Mouse (Mus musculus) heart, embryonic 14.5 days (tissue): ENCODE data around the gene Acot7. TPM values are rescaled to one million over a fixed set of nuclear protein-coding genes. Genes with fewer than 3 reads are reported as not detected.
A peak's percentile ranks its signal among the peaks of the same experiment; 100 is the strongest.

Experiments used
- ATAC-seq: fragments of 200-750 bp; cut with Nextera tagmentation; 2 replicates; pipeline ENCODE4 v1.8.0; 2017; ENCODE audit warnings: low read depth, moderate TSS enrichment; ENCODE audit not compliant: insufficient number of reproducible peaks, insufficient read depth, low FRiP score
- H3K27ac ChIP-seq, 2 experiments: fragments of 200-500 bp in 1 of 2; fragments of 300-500 bp in 1 of 2; sonication (generic) in 1 of 2; replicated peaks in 1 of 2; 2 replicates each; pipeline ENCODE4 v1.5.1; 2012 to 2014; ENCODE audit warnings: low read depth in 2 of 2, low read length in 2 of 2, control low read depth in 1 of 2, mild to moderate bottlenecking in 1 of 2, mixed read lengths in 1 of 2; ENCODE audit not compliant: control insufficient read depth in 1 of 2, insufficient read depth in 1 of 2
- H3K27me3 ChIP-seq: fragments of 300-500 bp; sonication (generic); 2 replicates; pipeline ENCODE4 v1.6.1; 2014; ENCODE audit warnings: mild to moderate bottlenecking, low read length, control low read depth; ENCODE audit not compliant: control insufficient read depth, insufficient read depth
- H3K36me3 ChIP-seq: fragments of 300-500 bp; sonication (generic); 2 replicates; pipeline ENCODE4 v1.6.1; 2014; ENCODE audit warnings: mild to moderate bottlenecking, control low read depth, low read length, mixed read lengths; ENCODE audit not compliant: control insufficient read depth, insufficient read depth
- H3K4me1 ChIP-seq, 2 experiments: fragments of 200-500 bp in 1 of 2; fragments of 300-500 bp in 1 of 2; sonication (generic) in 1 of 2; 2 replicates each; pipeline ENCODE4 v1.6.1; 2012 to 2014; ENCODE audit warnings: low read length in 2 of 2, control low read depth in 1 of 2, mixed read lengths in 1 of 2; ENCODE audit not compliant: control insufficient read depth in 2 of 2, insufficient read depth in 2 of 2
- H3K4me2 ChIP-seq: fragments of 300-500 bp; sonication (generic); 2 replicates; pipeline ENCODE4 v1.6.1; 2014; ENCODE audit warnings: mild to moderate bottlenecking, low read length
- H3K4me3 ChIP-seq, 2 experiments: fragments of 200-500 bp in 1 of 2; fragments of 300-500 bp in 1 of 2; sonication (generic) in 1 of 2; 2 replicates each; pipeline ENCODE4 v1.5.1; 2012 to 2014; ENCODE audit warnings: low read length in 2 of 2, mild to moderate bottlenecking in 2 of 2, control low read depth in 1 of 2, low read depth in 1 of 2, moderate library complexity in 1 of 2; ENCODE audit not compliant: control insufficient read depth in 1 of 2, insufficient read depth in 1 of 2
- H3K9ac ChIP-seq: fragments of 300-500 bp; sonication (generic); 2 replicates; pipeline ENCODE4 v1.6.1; 2014; ENCODE audit warnings: mild to moderate bottlenecking, low read length
- H3K9me3 ChIP-seq: fragments of 300-500 bp; sonication (generic); 2 replicates; pipeline ENCODE4 v1.6.1; 2016; ENCODE audit warnings: low read length, control low read depth; ENCODE audit not compliant: control insufficient read depth
- WGBS: fragments of 180-500 bp; shearing (Covaris S2); extraction: QIAGEN DNeasy Blood & Tissue Kit; methylation state at CpG from one replicate; pipeline ENCODE4 v1.1.7; 2014; 5-methylcytosine and 5-hydroxymethylcytosine counted together
- polyA plus RNA-seq: library from polyadenylated mRNA; unstranded; fragments of >200 nt; fragmentation: Nextera tagmentation; extraction: Ambion mirVana; gene quantifications from 2 replicates; pipeline ENCODE4 v1.2.1, GENCODE M21; 2014

The Acot7 gene
- polyA plus RNA-seq, 1 experiment from 2014 or later: 72.9 TPM

DNA sequence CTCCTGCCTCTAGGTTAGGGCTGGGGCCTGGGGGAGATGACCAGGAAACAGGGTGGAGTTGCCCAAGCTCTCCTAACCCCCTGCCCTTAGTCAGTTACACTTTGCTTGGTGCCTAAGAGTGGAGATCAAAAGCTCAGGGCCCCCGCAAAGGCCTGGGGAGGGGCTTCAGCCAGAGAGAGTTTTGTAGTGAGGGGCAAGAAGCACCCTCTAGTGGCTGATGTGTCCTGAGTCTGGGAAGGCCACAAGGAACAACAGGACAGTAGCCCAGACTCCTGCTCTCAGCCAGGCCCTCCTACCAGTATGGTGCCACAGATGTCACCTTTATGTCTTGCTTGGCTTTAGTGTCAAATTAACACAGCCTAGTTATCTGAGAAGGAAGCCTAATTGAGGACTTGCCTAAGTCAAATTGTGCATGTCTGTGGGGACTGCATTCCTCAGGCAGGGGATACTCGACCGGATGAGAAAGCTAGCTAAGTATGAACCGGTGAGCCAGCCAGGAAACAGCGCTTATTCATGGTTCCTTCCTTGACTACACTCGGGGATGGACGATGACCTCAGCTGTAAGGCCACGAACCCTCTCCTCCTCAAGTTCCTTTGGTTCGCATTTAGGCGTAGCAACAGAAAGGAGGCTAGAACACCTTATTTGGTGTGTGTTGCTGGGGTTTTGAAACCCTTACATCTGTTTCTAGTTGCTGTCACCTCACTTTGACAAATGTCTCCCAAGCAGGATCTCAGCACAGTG is 116.4 kb downstream of the Acot7 start:
- Histone ChIP-seq H3K27ac (peak overlapping the region in 1 of 2 experiments; percentile 56; a peak in 2 of 4 replicates), H3K9ac (no peak overlapping the region), H3K27me3 (peaks cover 43% of the 10 kb centered on the region), H3K36me3 (peaks cover under 1% of the 10 kb centered on the region; the same call in 1 of the 2 replicates), H3K4me3 (no peak overlapping the region), H3K9me3 (no peaks in the 10 kb centered on the region), H3K4me2 (no peak overlapping the region), H3K4me1 (peaks cover 13 to 17% of the 10 kb centered on the region in 2 experiments)
- WGBS: 49% methylated on average over 10 of the region's 10 CpGs
- no peak for ATAC-seq

DNA sequence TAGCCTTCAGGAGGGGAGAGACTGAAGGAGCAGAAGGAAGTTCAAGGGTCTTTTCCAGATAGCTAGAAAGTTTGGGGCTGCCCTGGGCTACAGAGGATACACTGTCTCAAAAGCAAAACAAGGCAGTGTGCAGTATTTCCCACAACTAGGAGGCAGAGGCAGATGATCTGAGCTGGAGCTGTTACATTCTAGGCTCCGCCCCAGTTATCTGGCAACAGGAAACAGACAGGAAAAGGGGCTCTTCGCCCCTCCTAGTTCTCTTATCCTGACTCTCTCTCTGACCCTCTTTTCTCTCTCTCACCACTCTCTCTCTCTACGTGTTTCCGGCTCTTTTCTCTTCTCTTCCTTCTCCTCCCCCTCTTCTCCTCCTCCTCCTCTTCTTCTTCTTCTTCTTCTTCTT is 118.0 kb downstream of the Acot7 start:
- ATAC-seq: no peak
- WGBS: 31% methylated on average over 4 of the region's 4 CpGs
- H3K4me3 ChIP-seq: no peak overlapping the region
- no peaks in the 10 kb centered on the region for H3K9me3 ChIP-seq
- peak overlapping the region; percentile 36 for H3K4me2 ChIP-seq
- peaks cover 13% of the 10 kb centered on the region in 2 experiments for H3K4me1 ChIP-seq
- no peak overlapping the region for H3K9ac ChIP-seq
- peaks cover 16% of the 10 kb centered on the region for H3K36me3 ChIP-seq
- peaks cover 29% of the 10 kb centered on the region for H3K27me3 ChIP-seq
- peak overlapping the region; percentile 41 to 79 for H3K27ac ChIP-seq

DNA sequence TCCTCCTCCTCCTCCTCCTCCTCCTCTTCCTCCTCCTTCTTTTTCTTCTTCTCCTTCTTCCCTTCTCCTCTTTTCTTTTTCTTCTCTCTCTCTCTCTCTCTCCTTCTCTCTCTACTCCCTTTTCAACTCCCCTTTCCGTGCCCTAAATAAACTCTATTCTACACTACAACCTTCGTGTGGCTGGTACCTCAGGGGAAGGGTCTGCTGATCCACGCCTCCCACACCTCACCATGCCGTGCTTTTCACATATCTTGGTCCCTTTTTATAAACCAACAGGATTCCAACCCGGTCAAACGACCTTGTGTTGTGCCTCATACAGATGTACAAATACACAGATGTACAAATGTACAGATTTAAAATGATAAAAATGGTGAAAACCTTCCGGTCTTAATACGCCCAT is 118.4 kb downstream of the Acot7 start:
- peak overlapping the region; percentile 55 to 76 for H3K4me3 ChIP-seq
- H3K27ac ChIP-seq: peak overlapping the region; percentile 59 to 82
- WGBS: 11% methylated on average over 8 of the region's 8 CpGs
- ATAC-seq: no peak
- H3K4me2 ChIP-seq: peak overlapping the region; percentile 98
- peaks cover 21% of the 10 kb centered on the region for H3K36me3 ChIP-seq
- no peaks in the 10 kb centered on the region for H3K9me3 ChIP-seq
- peaks cover 13% of the 10 kb centered on the region in 2 experiments for H3K4me1 ChIP-seq
- H3K9ac ChIP-seq: peak overlapping the region; percentile 76
- H3K27me3 ChIP-seq: peaks cover 24% of the 10 kb centered on the region

DNA sequence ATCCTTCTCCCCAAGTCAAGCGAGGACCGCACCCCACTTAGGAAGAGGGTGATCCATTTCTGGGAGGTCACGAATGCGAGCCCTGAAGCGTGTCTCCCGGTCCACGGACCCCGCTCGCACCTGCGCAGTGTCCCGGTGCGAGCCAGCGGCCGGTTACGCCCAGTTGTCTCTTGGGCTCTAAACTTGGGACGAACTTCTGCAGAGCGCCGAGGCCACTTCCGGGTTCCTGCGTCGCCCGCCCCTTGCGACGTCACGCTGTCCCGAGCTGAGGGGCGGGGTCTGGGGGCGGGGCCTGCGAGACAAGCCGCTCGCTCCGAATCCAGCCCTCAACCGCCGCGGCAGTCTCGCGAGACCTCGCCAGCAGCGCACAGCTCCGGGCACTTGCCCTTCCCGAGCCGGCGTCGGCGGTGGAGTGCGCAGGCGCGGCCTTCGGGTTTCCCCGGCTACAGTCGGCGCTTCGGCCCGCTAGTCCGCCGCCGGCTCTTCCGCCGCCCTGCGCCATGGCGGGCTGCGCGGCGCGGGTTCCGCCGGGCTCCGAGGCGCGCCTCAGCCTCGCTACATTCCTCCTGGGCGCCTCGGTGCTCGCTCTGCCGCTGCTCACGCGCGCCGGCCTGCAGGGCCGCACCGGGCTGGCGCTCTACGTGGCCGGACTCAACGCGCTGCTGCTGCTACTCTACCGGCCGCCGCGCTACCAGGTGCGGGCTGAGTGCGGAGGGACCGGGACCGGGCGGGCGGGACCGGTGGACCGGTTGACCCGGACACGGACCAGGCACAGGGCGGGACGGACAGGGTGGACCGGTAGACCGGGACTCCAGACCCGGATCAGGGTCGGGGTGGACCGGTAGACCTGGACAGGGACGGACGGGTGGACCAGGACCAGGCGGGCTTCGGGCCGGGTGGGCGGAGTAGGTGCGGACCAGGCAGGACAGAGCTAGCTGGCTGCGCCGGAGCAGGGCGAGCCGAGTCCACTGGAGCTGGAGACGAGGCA is 119.2 kb downstream of the Acot7 start, which contains the start of gene Icmt:
Gene Icmt, plus strand, starts transcription at position 354 of the 988 bp plus-strand sequence.
- peak within 1 kb of the TSS; percentile 59 to 82 for H3K27ac ChIP-seq
- H3K36me3 ChIP-seq: peaks cover 28% of the 10 kb centered on the region
- H3K9me3 ChIP-seq: no peaks in the 10 kb centered on the region
- peaks cover 16% of the 10 kb centered on the region for H3K27me3 ChIP-seq
- peak within 1 kb of the TSS; percentile 91 for H3K9ac ChIP-seq
- peaks cover 13% of the 10 kb centered on the region in 2 experiments for H3K4me1 ChIP-seq
- peak within 1 kb of the TSS; percentile 98 for H3K4me2 ChIP-seq
- peak within 1 kb of the TSS; percentile 67 to 76 for H3K4me3 ChIP-seq
- WGBS: under 1% methylated on average over 109 of the region's 119 CpGs
- ATAC-seq: peak; percentile 93

DNA sequence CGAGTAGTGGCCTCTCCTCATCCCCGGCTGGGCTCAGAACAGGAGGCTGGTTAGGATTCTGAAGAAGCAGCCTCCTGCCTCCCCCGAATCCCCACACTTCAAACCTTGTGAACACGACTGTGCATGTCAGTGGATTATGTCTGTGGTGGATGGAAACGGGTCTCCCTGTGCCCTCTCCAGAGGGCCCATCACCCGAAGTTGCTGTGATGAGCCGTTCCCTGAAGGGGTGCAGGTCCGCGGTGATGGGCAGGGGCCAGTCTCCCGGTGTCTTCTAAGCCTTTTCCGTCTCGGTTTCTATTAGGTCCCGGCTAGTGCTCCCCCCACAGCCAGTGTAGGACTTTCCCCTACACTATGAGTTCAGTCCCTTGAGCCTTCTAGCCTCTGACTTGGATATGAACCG is 120.9 kb downstream of the Acot7 start:
- Histone ChIP-seq H3K27ac (no peak overlapping the region), H3K27me3 (no peaks in the 10 kb centered on the region), H3K9ac (no peak overlapping the region), H3K9me3 (no peaks in the 10 kb centered on the region), H3K4me3 (no peak overlapping the region), H3K4me2 (no peak overlapping the region), H3K36me3 (peaks cover 44% of the 10 kb centered on the region), H3K4me1 (peaks cover 13% of the 10 kb centered on the region in 2 experiments)
- 81% methylated on average over 14 of the region's 14 CpGs for WGBS
- no peak for ATAC-seq

DNA sequence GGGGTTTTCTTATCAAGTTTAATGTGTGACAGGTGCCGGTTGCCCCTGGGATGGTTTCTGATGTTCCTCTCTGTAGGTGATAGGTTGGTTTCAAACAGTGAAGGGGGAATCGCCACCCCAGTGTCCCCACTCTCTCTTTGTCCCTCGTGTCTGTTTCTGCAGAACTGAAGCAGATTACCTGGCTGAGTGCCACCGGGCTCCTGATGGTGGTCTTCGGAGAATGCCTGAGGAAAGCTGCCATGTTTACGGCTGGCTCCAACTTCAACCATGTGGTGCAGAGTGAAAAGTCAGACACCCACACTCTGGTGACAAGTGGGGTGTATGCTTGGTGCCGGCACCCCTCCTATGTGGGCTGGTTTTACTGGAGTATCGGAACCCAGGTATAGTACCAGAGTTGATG is 122.4 kb downstream of the Acot7 start:
- H3K9ac ChIP-seq: no peak overlapping the region
- peaks cover 12 to 13% of the 10 kb centered on the region in 2 experiments for H3K4me1 ChIP-seq
- H3K4me2 ChIP-seq: no peak overlapping the region
- peaks cover 59% of the 10 kb centered on the region for H3K36me3 ChIP-seq
- no peak for ATAC-seq
- H3K4me3 ChIP-seq: no peak overlapping the region
- H3K27me3 ChIP-seq: no peaks in the 10 kb centered on the region
- WGBS: 89% methylated on average over 8 of the region's 8 CpGs
- no peak overlapping the region for H3K27ac ChIP-seq
- H3K9me3 ChIP-seq: no peaks in the 10 kb centered on the region

DNA sequence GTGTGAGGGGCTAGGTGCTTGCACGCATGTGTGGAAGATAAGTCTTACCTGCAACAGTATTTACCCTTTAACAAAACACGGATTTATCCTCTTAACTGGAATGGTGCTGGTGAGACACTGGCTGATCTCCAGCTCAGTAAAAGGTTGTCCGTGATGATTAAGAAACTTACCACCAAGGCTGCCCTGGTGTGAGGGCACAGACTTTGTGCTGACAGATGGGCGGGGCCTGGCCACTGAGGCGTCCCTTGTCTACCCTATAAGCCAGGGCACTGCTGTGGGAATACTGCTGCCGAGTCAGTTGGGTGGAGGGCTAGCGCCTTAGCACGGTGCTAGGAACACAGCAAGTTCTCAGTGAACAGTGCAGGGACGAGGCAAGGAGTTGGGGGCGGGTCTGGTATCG is 124.1 kb downstream of the Acot7 start:
- WGBS: 75% methylated on average over 11 of the region's 11 CpGs

More for the DNA sequence above, 124.1 kb downstream of the Acot7 start:
- no peak overlapping the region for H3K9ac ChIP-seq
- no peak for ATAC-seq
- no peak overlapping the region for H3K27ac ChIP-seq
- H3K4me3 ChIP-seq: no peak overlapping the region
- H3K36me3 ChIP-seq: peaks cover 75% of the 10 kb centered on the region
- H3K4me1 ChIP-seq: peaks cover 7 to 11% of the 10 kb centered on the region in 2 experiments
- no peaks in the 10 kb centered on the region for H3K9me3 ChIP-seq
- H3K27me3 ChIP-seq: no peaks in the 10 kb centered on the region
- H3K4me2 ChIP-seq: no peak overlapping the region
